Mouse (Mus musculus) mature B cell (primary cell): ENCODE results near the gene Stoml2.
"Not testable (repeated sequence)": the region's sequence is repeated elsewhere in the genome, so short reads cannot be mapped to it uniquely, and the experiment has no call there.

Experiments used
- in situ Hi-C: fragments of 300-500 bp; cut with MboI; formaldehyde crosslinking; loops from 2 replicates; pipeline ENCODE4 v1.14.3; 2019

Stoml2 gene

DNA sequence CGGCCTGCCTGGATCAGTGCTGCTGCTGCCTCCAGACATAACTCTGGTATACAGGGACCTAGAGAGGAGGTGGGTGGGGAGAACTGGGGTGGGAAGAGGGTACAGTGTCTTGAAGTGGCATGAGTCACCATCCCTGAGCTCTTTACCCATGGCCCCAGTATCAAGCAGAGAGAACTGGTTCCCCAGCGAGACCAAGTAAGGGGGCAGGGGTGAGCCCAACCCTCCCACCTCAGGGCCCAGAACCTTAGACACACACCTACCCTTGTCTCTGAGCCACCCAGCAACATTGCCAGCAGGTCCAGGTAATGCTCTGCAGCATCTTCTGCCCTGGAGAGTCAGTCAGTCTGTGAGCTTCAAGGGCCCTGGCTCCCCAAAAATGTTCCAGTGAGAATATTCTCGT lies 26.6 kb downstream of the Stoml2 start:
- in situ Hi-C loops, result no loop called here

DNA sequence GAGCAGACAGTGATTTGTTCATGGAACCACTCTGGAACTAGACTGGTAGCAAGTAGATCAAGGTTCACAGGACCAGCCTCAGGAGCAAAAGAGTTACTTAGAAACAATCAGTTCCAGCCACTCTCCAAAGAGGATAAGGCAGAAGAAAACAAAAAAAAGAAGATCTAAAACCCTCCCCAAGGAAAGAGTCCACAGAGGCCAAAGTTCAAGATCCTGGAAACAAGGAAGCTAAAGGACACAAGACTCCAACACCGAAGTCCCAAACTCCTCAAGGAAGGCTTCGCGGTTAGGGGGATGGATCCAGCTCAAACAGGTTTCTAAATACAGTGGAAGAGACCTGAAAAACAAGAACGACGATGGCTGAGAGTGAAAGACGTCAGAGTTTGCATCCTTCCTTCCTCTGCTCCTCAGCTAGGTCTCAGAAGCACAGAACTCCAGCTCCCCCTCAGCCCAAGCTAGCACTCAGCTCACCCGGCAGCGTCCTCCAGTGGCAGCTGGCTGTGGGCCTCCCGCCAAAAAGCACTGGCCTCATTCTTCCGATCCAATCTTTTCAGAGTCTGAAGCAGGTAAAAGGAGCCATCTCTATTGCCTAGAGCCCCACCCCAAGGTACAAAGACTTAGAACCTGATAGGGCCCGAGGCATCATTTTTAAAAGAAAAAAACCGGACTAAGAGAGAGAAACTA lies 28.6 kb downstream of the Stoml2 start:
- in situ Hi-C loops, result no loop called here

DNA sequence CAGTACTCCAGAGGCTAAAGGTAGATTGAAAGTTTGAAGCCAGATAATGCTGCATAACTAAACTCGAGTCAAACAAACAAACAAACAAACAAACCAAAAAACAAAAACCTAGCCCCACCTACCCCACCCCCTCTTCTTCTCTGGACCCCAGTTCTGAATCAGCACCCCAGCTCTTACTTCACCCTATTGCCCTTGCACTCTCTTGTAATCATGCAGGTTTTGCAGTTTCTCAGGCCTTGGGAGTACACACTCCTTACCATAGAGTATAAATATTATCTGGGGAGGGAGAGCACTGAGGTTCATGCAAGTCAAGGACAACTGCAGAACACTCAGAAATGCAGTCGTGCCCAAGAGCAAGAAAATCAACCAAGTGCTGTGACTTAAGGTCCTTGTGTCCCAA lies 30.2 kb downstream of the Stoml2 start:
- in situ Hi-C loops, result no loop called here

DNA sequence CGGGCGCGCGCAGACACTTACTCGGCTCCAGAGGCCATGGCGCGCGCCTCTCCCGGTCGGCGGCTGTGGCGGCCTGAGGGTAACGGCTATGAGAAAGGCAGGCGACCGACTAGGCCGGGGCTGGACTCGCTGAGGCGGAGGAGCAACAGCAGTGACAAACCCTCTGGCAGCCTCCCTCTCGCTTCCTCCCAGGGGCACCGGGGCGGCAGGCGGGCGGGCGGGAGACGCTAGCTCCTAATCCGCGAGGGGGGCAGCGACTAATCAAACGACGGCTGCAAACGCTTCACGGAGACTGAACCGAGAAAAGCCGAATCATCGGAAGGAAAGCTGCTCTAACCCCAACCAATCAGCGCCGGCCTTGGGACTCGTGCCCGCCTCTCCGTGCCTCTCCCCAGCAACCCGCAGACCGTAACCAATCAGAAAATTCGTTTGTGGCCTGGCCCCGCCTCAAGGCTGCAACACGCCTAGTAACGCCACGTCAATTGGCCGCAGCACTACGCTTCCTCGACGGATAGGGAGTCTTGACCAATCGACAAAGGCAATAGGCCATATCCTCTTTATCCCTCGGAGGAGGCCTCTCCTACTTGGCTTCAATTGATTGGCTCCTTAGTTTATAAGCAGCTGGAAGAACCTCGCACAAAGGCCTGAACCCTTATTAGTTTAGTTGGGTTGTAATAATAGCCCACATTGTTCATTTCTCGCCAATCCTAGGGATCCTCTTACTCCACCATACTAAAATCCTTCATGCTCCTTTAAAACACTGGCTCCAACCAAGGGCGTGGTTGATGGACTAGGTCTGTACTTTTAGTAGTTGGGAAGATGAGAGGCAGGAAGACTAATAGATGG lies 31.1 kb downstream of the Stoml2 start, which contains the start of gene Vcp:
TSS of gene Vcp (minus strand) at position 367 of the 846 bp plus-strand sequence.
- in situ Hi-C loops, result not testable (repeated sequence)

DNA sequence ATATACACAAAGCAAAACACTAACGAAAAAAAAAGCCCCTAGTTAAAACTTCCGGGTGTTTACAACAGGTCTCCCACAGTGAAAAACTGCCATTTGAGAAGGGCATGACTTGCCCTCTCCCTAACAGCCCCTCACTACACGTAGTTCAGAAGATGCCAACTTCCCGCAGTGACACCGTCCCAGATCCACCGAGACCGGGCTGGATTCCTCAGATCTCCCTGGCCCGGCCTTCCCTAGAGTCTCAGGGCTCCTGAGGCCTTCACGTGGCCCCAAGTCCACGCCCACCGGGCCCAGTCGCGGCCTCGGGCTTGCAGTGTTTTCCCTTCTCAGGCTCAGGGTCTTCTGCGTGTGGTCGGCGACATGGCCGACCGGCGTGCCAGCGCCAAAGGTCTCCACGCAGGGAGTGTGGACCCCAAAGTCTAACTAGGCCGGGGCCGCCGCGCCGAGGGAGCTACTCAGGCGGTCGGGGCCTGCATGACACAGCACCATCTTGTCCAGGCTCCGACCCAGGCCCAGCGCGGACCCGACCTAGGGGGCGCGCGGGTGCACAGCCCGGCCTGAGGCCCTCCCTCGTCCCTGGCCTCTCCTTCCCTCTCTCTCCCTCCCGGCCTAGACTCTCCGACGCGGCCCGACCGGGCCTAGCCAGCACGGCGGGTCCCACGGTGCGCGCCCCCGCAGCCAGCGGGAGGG lies 31.9 kb downstream of the Stoml2 start:
- in situ Hi-C loops, result no loop called here

DNA sequence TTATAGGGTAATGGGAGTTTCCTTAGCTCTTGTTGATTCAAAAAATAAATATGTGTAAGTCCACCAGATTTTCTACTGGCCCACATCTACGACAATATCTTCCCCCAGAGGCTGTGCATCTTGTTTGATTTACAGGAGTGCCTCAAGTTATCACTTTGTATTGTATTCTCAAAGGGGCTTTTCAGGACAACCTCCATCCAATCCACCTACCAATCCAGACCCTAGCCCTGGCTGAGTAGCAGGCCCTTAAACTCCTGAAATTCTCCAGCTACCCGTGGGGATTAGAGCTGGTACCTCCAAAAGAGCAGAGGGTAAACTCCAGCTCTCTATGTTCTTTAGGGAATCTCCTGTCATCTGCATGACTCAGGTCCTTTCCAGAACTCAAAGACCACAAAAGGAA lies 33.5 kb downstream of the Stoml2 start:
- in situ Hi-C loops, result no loop called here

DNA sequence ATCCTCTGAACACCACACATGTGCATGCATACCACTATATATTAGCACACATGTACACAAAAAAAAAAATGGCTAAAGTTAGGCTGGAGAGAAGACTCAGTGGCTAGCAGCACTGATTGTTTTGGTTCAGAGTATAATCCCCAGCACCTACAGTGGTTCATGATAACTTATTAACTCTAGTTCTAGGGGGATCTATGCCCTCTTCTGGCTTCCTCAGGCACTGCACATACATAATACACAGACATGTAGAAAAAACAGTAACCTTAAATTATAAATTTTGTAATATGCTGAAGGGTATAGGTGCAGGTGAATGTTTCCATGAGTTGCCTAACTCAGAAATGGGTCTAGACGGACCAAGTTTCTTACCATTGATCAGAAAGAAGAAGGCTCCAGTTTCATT lies 43.2 kb downstream of the Stoml2 start:
- in situ Hi-C loops, result no loop called here

DNA sequence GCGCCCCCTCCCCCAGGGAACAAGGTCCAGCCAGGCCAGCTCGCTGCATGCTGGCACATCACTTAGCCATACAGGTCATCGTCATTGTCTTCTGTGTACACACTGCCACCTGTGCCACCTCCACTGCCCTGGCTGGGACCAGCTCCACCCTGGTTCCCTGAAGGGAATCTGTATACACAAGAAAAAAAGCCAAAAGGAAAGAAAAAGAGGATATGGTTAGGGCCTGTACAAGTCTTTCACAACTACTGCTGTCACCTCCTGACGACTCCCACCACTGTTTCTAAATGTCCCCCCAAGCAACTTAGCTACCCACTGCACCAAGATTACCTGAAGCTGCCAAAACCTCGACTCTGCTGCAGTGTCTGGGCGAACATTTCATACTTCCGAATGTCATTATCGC lies 51.0 kb downstream of the Stoml2 start:
- in situ Hi-C loops, result not testable (repeated sequence)

DNA sequence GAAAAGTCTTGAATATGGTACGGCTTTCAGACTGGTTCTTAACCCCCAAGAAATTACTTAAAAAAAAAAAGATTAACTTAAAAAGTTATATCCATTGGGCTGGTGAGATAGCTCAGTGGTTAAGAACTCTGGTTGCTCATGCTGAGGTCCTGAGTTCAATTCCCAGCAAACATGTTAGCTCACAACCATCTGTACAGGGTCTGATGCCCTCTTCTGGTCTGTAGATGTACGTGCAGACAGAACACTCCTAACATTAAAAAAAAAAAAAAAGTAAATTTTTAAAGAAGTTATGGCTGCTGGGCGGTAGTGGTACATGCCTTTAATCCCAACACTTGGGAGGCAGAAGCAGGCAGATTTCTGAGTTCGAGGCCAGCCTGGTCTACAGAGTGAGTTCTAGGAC lies 53.4 kb downstream of the Stoml2 start:
- in situ Hi-C loops, result no loop called here
